Mouse (Mus musculus): ENCODE measurements around the gene Olfr1450.

DNA sequence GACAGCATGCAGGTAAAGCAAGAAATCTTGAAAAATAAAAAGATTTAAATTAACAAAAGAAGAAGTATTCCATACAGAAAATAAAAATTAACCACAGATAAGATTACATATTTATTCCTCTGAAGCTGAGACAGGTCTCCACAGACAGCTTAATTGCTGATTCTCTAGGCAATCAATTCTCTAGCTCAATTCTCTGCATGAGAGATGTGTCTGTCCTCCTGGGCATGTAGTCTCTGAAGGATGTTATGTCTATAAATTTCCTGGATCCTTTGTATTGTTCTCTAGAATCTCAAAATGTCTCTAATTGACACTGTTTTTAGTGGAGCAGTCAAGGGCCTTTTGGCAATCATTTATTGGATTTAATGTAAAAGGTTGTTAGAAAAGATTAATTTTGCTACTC lies 19.5 kb upstream of the Olfr1450 start, which contains the start of gene Olfr1449:
- TF ChIP-seq CTCF (IDR thresholded peaks at IDR 0.05; ENCODE audit: control insufficient read depth, insufficient read depth, insufficient read length) (no peak), CEBPB (IDR thresholded peaks at IDR 0.05; ENCODE audit: low read depth) (no peak), MAX (IDR thresholded peaks at IDR 0.05) (no peak)
